In the genomic region with DNA sequence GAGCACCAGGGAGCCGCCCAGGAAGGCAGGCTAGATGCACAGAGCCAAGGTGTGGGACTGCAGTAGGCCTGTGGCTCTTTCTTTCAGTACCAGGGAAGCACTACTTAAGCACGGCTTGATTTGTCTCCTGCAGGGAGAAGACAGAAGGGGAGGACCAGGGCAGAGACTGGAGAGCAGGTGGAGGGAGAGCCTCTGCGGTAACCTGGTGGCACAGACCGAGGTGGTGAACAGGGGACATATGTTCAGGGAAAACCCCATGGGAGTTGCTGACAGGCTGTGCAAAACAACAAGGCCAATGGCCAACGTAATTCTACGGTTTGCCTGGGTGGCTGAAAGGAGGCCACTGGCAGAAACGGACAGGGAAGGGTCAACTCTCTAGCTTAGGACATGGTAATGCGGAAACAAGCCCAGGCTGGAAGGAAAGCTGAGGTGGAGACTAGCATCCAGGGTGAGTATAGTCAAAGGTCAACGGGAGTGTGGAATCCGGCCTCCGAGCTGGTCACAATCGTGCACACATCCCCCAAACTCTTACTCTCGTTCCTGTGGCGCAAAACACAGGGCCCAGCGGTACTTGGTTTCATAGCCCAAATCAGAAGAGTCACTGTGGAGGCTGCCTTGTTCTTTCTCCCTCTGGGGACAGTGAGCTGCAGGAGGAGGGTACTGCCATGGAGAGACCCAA, we compare ENCODE assay signal across 16 mouse cellular contexts. TPM values are rescaled to one million over a fixed set of nuclear protein-coding genes. Genes with fewer than 3 reads are reported as not detected.
DNase-seq lines count a peak whose midpoint lies in the region; ATAC-seq and TF ChIP-seq lines count a peak whose summit lies in the region.
"Had no signal": no experiment of that assay in that cellular context is flagged by ENCODE, and none has a peak within 500 bp of the region (broad histone marks: within the 10 kb centered on the region; RNA-seq: fewer than 3 reads in every experiment).

No protein-coding gene starts in this region.

- no peak overlapping the region for H3K4me3 ChIP-seq in liver, adult 2 months (ENCODE audit: insufficient read depth, low read depth, low read length)
- H3K4me3 ChIP-seq in intestine, embryonic 15.5 days (replicated peaks), result no peak overlapping the region
- H3K4me3 ChIP-seq: heart, embryonic 13.5 days; layer of hippocampus, adult 2 months; neural tube, embryonic 12.5 days had no signal

- H3K9ac ChIP-seq in liver, adult 2 months (ENCODE audit: low read depth, low read length), result no peak overlapping the region
- H3K9ac ChIP-seq in intestine, embryonic 15.5 days, result no peak overlapping the region
- H3K9ac ChIP-seq: heart, embryonic 13.5 days; neural tube, embryonic 12.5 days had no signal

- H3K27me3 ChIP-seq in liver, adult 2 months (ENCODE audit: control insufficient read depth, insufficient read depth, low read length), result no peaks in the 10 kb centered on the region
- H3K27me3 ChIP-seq in intestine, embryonic 15.5 days (replicated peaks), result no peaks in the 10 kb centered on the region
- H3K27me3 ChIP-seq: heart, embryonic 13.5 days; neural tube, embryonic 12.5 days had no signal

- peak; percentile 33 for DNase-seq in adrenal gland, postnatal 10 days
- DNase-seq in adrenal gland, postnatal 4 days (ENCODE audit: low spot score in 2 of 2), result no peak
- peak; percentile 51 for DNase-seq in liver, adult 2 months (ENCODE audit: extremely low read depth, low read depth, low spot score)
- no peak for DNase-seq in liver
- peak; percentile 58 for DNase-seq in yolk sac, embryonic 10.5 days (ENCODE audit: low spot score)
- no peak for DNase-seq in testis, postnatal 14 days (ENCODE audit: low spot score)
- DNase-seq in ovary, postnatal 10 days (ENCODE audit: low spot score), result no peak
- DNase-seq: right cerebral cortex, adult 18-20 months; thymus, postnatal 36 days had no signal

- H3K4me1 ChIP-seq in liver, adult 2 months (ENCODE audit: control insufficient read depth, insufficient read depth, low read length), result peaks cover 10% of the 10 kb centered on the region
- peaks cover 6% of the 10 kb centered on the region for H3K4me1 ChIP-seq in intestine, embryonic 15.5 days (replicated peaks)

- peaks cover 16% of the 10 kb centered on the region for H3K79me2 ChIP-seq in liver, adult 2 months (ENCODE audit: control insufficient read depth, insufficient read depth, low read length)

- no peaks in the 10 kb centered on the region for H3K36me3 ChIP-seq in liver, adult 2 months (ENCODE audit: control insufficient read depth, insufficient read depth, low read length)
- H3K36me3 ChIP-seq in intestine, embryonic 15.5 days, result peaks cover 5% of the 10 kb centered on the region; the same call in 1 of the 2 replicates

- H3K27ac ChIP-seq in liver, adult 2 months (replicated peaks; ENCODE audit: insufficient read depth, low read depth, low read length), result no peak overlapping the region
- H3K27ac ChIP-seq in intestine, embryonic 15.5 days, result no peak overlapping the region
- H3K27ac ChIP-seq: heart, embryonic 13.5 days; layer of hippocampus, adult 2 months; neural tube, embryonic 12.5 days had no signal

- whole genome bisulfite sequencing in liver, adult 2 months, result 46% methylated on average over 15 of the region's 15 CpGs
- WGBS in intestine, embryonic 15.5 days, result 77% methylated on average over 15 of the region's 15 CpGs

- TF ChIP-seq CTCF in liver, adult 2 months (IDR thresholded peaks at IDR 0.05; ENCODE audit: low read depth, low read length), result no peak

- H3K9me3 ChIP-seq in intestine, embryonic 15.5 days, result no peaks in the 10 kb centered on the region
- H3K9me3 ChIP-seq: heart, embryonic 13.5 days; neural tube, embryonic 12.5 days had no signal

- ATAC-seq in intestine, embryonic 15.5 days, result peak; percentile 34; the same call in 1 of the 2 replicates
- ATAC-seq: inflammation-experienced regulatory T-cells, adult 6 months had no signal

- no peak for TF ChIP-seq POLR2A in liver, adult 2 months (IDR thresholded peaks at IDR 0.05; ENCODE audit: extremely low read depth, insufficient read depth, low read length)

- H3K4me2 ChIP-seq in intestine, embryonic 15.5 days (replicated peaks), result no peak overlapping the region
- H3K4me2 ChIP-seq: heart, embryonic 13.5 days; neural tube, embryonic 12.5 days had no signal

RNA-seq across cellular contexts. Expression of gene Cmtm3, which starts 20.7 kb away (rescaled TPM):
- 10 to 100 TPM; 64.5 to 68.2 TPM for total RNA-seq in adrenal gland, postnatal 10 days (2021)
- total RNA-seq in adrenal gland, postnatal 4 days (2021), result 100 to 1,000 TPM; 104 to 105 TPM
- total RNA-seq in liver, adult 2 months (2014; rRNA removed), result 6.3 and 8.1 TPM in 2 replicates
- polyA plus RNA-seq in liver, adult 2 months (2012; rRNA removed), result 12.1 and 24.6 TPM in 2 replicates
- polyA plus RNA-seq in intestine, embryonic 15.5 days (2015; fragmentation: Nextera tagmentation; extraction: Ambion mirVana), result 111 and 126 TPM in 2 replicates

RNA-seq across cellular contexts. Expression of gene Cmtm4, which starts 35.7 kb away (rescaled TPM):
- total RNA-seq in adrenal gland, postnatal 10 days (2021), result 10 to 100 TPM; 35.4 to 37.8 TPM
- total RNA-seq in adrenal gland, postnatal 4 days (2021), result 10 to 100 TPM; 26.9 to 29.6 TPM
- total RNA-seq in liver, adult 2 months (2014; rRNA removed), result 9.8 and 15.2 TPM in 2 replicates
- polyA plus RNA-seq in liver, adult 2 months (2012; rRNA removed), result 10.0 and 12.7 TPM in 2 replicates
- polyA plus RNA-seq in intestine, embryonic 15.5 days (2015; fragmentation: Nextera tagmentation; extraction: Ambion mirVana), result 6.3 and 6.9 TPM in 2 replicates

RNA-seq across cellular contexts. Expression of gene Cmtm2b, which starts 37.9 kb away (rescaled TPM):
- total RNA-seq in adrenal gland, postnatal 10 days (2021), result not detected
- not detected for total RNA-seq in adrenal gland, postnatal 4 days (2021)
- total RNA-seq in liver, adult 2 months (2014; rRNA removed), result not detected in 2 replicates
- not detected in 2 replicates for polyA plus RNA-seq in liver, adult 2 months (2012; rRNA removed)
- polyA plus RNA-seq in intestine, embryonic 15.5 days (2015; fragmentation: Nextera tagmentation; extraction: Ambion mirVana), result not detected in 2 replicates
- total RNA-seq: layer of hippocampus, adult 2 months; megakaryocyte, adult 5-6 weeks had no signal
- polyA plus RNA-seq: heart, embryonic 13.5 days; inflammation-experienced regulatory T-cells, adult 6 months; limb, embryonic 14.5 days; neural tube, embryonic 12.5 days had no signal

RNA-seq across cellular contexts. Expression of gene Gm11020, which starts 38.5 kb away (rescaled TPM):
- not detected for total RNA-seq in adrenal gland, postnatal 10 days (2021)
- not detected for total RNA-seq in adrenal gland, postnatal 4 days (2021)
- not detected in 2 replicates for total RNA-seq in liver, adult 2 months (2014; rRNA removed)
- polyA plus RNA-seq in liver, adult 2 months (2012; rRNA removed), result not detected in 2 replicates
- polyA plus RNA-seq in intestine, embryonic 15.5 days (2015; fragmentation: Nextera tagmentation; extraction: Ambion mirVana), result not detected in 2 replicates
- total RNA-seq: layer of hippocampus, adult 2 months; megakaryocyte, adult 5-6 weeks had no signal
- polyA plus RNA-seq: heart, embryonic 13.5 days; inflammation-experienced regulatory T-cells, adult 6 months; limb, embryonic 14.5 days; neural tube, embryonic 12.5 days had no signal

RNA-seq across cellular contexts. Expression of gene Cmtm1, which starts 50.0 kb away (rescaled TPM):
- under 1 TPM in 1 of 2 experiments, not detected in 1; 0.12 TPM for total RNA-seq in adrenal gland, postnatal 10 days (2021)
- total RNA-seq in adrenal gland, postnatal 4 days (2021), result not detected
- not detected in 2 replicates for total RNA-seq in liver, adult 2 months (2014; rRNA removed)
- polyA plus RNA-seq in liver, adult 2 months (2012; rRNA removed), result not detected in 2 replicates
- polyA plus RNA-seq in intestine, embryonic 15.5 days (2015; fragmentation: Nextera tagmentation; extraction: Ambion mirVana), result not detected in 2 replicates
- total RNA-seq: layer of hippocampus, adult 2 months; megakaryocyte, adult 5-6 weeks had no signal
- polyA plus RNA-seq: heart, embryonic 13.5 days; inflammation-experienced regulatory T-cells, adult 6 months; limb, embryonic 14.5 days; neural tube, embryonic 12.5 days had no signal

Comparison
In these comparisons a context has a peak if more than half of its experiments do, and no peak if none do; other contexts are left out.
1. DNase-seq: peak in adrenal gland, postnatal 10 days (single experiment), liver, adult 2 months (single experiment) and yolk sac, embryonic 10.5 days (single experiment); none in adrenal gland, postnatal 4 days (0 of 2), liver (single experiment), testis, postnatal 14 days (single experiment) and ovary, postnatal 10 days (single experiment).